Mouse (Mus musculus) kidney, postnatal 0 days (tissue): ENCODE data around the gene Tenm1. TPM values are rescaled to one million over a fixed set of nuclear protein-coding genes. Genes with fewer than 3 reads are reported as not detected.

Experiments
- ATAC-seq: fragments of 200-750 bp; cut with Nextera tagmentation; replicated peaks from 2 replicates; pipeline ENCODE4 v1.8.0; 2017; ENCODE audit warnings: low read depth, moderate number of reproducible peaks, moderate TSS enrichment, moderate library complexity; ENCODE audit not compliant: low FRiP score
- DNase-seq: peaks from one replicate; pipeline ENCODE4 v3.0.0-alpha.2; 2016; ENCODE audit warnings: low spot score
- H3K27ac ChIP-seq: fragments of 300-500 bp; sonication (generic); 2 replicates; pipeline ENCODE4 v1.5.1; 2014; ENCODE audit warnings: mild to moderate bottlenecking
- H3K27me3 ChIP-seq: fragments of 300-500 bp; sonication (generic); 2 replicates; pipeline ENCODE4 v1.6.1; 2014; ENCODE audit warnings: low read length, mixed read lengths; ENCODE audit not compliant: insufficient read depth
- H3K36me3 ChIP-seq: fragments of 300-500 bp; sonication (generic); 2 replicates; pipeline ENCODE4 v1.6.1; 2014; ENCODE audit warnings: low read length, mixed read lengths; ENCODE audit not compliant: insufficient read depth
- H3K4me1 ChIP-seq: fragments of 300-500 bp; sonication (generic); replicated peaks from 2 replicates; pipeline ENCODE4 v1.6.1; 2014; ENCODE audit warnings: antibody characterized with exemption, low read length, mixed read lengths; ENCODE audit not compliant: insufficient read depth
- H3K4me2 ChIP-seq: fragments of 300-500 bp; sonication (generic); 2 replicates; pipeline ENCODE4 v1.6.1; 2014; ENCODE audit warnings: mild to moderate bottlenecking, low read length, moderate library complexity, mixed read lengths
- H3K4me3 ChIP-seq: fragments of 300-500 bp; sonication (generic); replicated peaks from 2 replicates; pipeline ENCODE4 v1.5.1; 2014; ENCODE audit warnings: low read depth, low read length
- H3K9ac ChIP-seq: fragments of 300-500 bp; sonication (generic); 2 replicates; pipeline ENCODE4 v1.6.1; 2014; ENCODE audit warnings: low read depth, low read length
- H3K9me3 ChIP-seq: fragments of 300-500 bp; sonication (generic); replicated peaks from 2 replicates; pipeline ENCODE4 v1.6.1; 2016; ENCODE audit warnings: low read length, inconsistent platforms, mixed read lengths
- CTCF ChIP-seq: IDR thresholded peaks from 2 replicates; pipeline ENCODE4 v1.5.1; 2016; ENCODE audit warnings: antibody characterized with exemption, low read depth, mild to moderate bottlenecking, moderate library complexity
- WGBS: fragments of 180-500 bp; shearing (Covaris S2); extraction: QIAGEN DNeasy Blood & Tissue Kit; methylation state at CpG from one replicate; pipeline ENCODE4 v1.1.7; 2014; 5-methylcytosine and 5-hydroxymethylcytosine counted together
- polyA plus RNA-seq: library from polyadenylated mRNA; unstranded; fragments of >200 nt; fragmentation: Nextera tagmentation; extraction: Ambion mirVana; gene quantifications from 2 replicates; pipeline ENCODE4 v1.2.1, GENCODE M21; 2015

Tenm1 gene
- polyA plus RNA-seq, 1 experiment from 2014 or later: 0.37 TPM

- Histone ChIP-seq H3K4me2 (no peak overlapping the region), H3K36me3 (no peaks in the 10 kb centered on the region), H3K27me3 (no peaks in the 10 kb centered on the region), H3K4me1 (no peaks in the 10 kb centered on the region), H3K9ac (no peak overlapping the region), H3K4me3 (no peak overlapping the region), H3K9me3 (no peaks in the 10 kb centered on the region), H3K27ac (no peak overlapping the region)
- 79% methylated on average over 4 of the region's 4 CpGs for WGBS
- DNase-seq (no peak), ATAC-seq (no peak)
- no peak for TF ChIP-seq CTCF
These were observed 898.2 kb downstream of the Tenm1 start for GRCm38 (mm10) chrX:42530703-42531102.

- no peak overlapping the region for H3K4me2 ChIP-seq
- H3K4me3 ChIP-seq: no peak overlapping the region
- DNase-seq (no peak), ATAC-seq (no peak)
- H3K36me3 ChIP-seq: no peaks in the 10 kb centered on the region
- no peak for TF ChIP-seq CTCF
- H3K9ac ChIP-seq: no peak overlapping the region
- no peak overlapping the region for H3K27ac ChIP-seq
- H3K27me3 ChIP-seq: no peaks in the 10 kb centered on the region
- H3K9me3 ChIP-seq: no peaks in the 10 kb centered on the region
- 90% methylated on average over 2 of the region's 2 CpGs for WGBS
- H3K4me1 ChIP-seq: no peaks in the 10 kb centered on the region
These were observed 906.1 kb downstream of the Tenm1 start for GRCm38 (mm10) chrX:42522868-42523267.

- peak; percentile 40 for TF ChIP-seq CTCF
- Histone ChIP-seq H3K9me3 (no peaks in the 10 kb centered on the region), H3K4me2 (no peak overlapping the region), H3K27ac (no peak overlapping the region), H3K9ac (no peak overlapping the region), H3K36me3 (no peaks in the 10 kb centered on the region), H3K27me3 (no peaks in the 10 kb centered on the region), H3K4me1 (no peaks in the 10 kb centered on the region), H3K4me3 (no peak overlapping the region)
- ATAC-seq (no peak), DNase-seq (no peak)
These were observed 916.4 kb downstream of the Tenm1 start for GRCm38 (mm10) chrX:42512567-42512966.

GRCm38 (mm10) chrX:42511105-42511504 lies 917.8 kb downstream of the Tenm1 start:
- H3K4me1 ChIP-seq: no peaks in the 10 kb centered on the region
- no peaks in the 10 kb centered on the region for H3K9me3 ChIP-seq
- no peaks in the 10 kb centered on the region for H3K36me3 ChIP-seq
- H3K27me3 ChIP-seq: no peaks in the 10 kb centered on the region
- H3K27ac ChIP-seq: no peak overlapping the region
- H3K4me3 ChIP-seq: no peak overlapping the region
- ATAC-seq (no peak), DNase-seq (no peak)
- TF ChIP-seq CTCF: no peak
- no peak overlapping the region for H3K9ac ChIP-seq
- 83% methylated on average over 2 of the region's 2 CpGs for WGBS
- no peak overlapping the region for H3K4me2 ChIP-seq

- WGBS: 78% methylated on average over 13 of the region's 13 CpGs
These were observed 926.5 kb downstream of the Tenm1 start, which contains the start of gene Sh2d1a for GRCm38 (mm10) chrX:42502291-42503043. Gene Sh2d1a, plus strand, starts transcription at chrX:42502453.

GRCm38 (mm10) chrX:42500538-42500937 lies 928.4 kb downstream of the Tenm1 start:
- H3K9ac ChIP-seq: no peak overlapping the region

More at GRCm38 (mm10) chrX:42502291-42503043, 926.5 kb downstream of the Tenm1 start, which contains the start of gene Sh2d1a:
- Histone ChIP-seq H3K4me1 (no peaks in the 10 kb centered on the region), H3K4me2 (no peak within 1 kb of the TSS), H3K36me3 (no peaks in the 10 kb centered on the region), H3K9me3 (no peaks in the 10 kb centered on the region), H3K27me3 (no peaks in the 10 kb centered on the region), H3K4me3 (no peak within 1 kb of the TSS), H3K9ac (no peak within 1 kb of the TSS), H3K27ac (no peak within 1 kb of the TSS)
- no peak for DNase-seq
- no peak for TF ChIP-seq CTCF
- ATAC-seq: no peak

GRCm38 (mm10) chrX:42490336-42490735 lies 938.6 kb downstream of the Tenm1 start:
- TF ChIP-seq CTCF: no peak
- H3K9me3 ChIP-seq: no peaks in the 10 kb centered on the region
- no peak overlapping the region for H3K9ac ChIP-seq

More at GRCm38 (mm10) chrX:42500538-42500937, 928.4 kb downstream of the Tenm1 start:
- DNase-seq (no peak), ATAC-seq (no peak)
- no peaks in the 10 kb centered on the region for H3K36me3 ChIP-seq
- H3K27ac ChIP-seq: no peak overlapping the region
- no peak overlapping the region for H3K4me3 ChIP-seq
- H3K27me3 ChIP-seq: no peaks in the 10 kb centered on the region
- no peaks in the 10 kb centered on the region for H3K4me1 ChIP-seq
- TF ChIP-seq CTCF: no peak
- no peaks in the 10 kb centered on the region for H3K9me3 ChIP-seq
- no peak overlapping the region for H3K4me2 ChIP-seq

More at GRCm38 (mm10) chrX:42490336-42490735, 938.6 kb downstream of the Tenm1 start:
- no peak for ATAC-seq
- no peak overlapping the region for H3K4me2 ChIP-seq
- H3K27ac ChIP-seq: no peak overlapping the region
- DNase-seq: no peak
- no peak overlapping the region for H3K4me3 ChIP-seq
- H3K36me3 ChIP-seq: no peaks in the 10 kb centered on the region
- H3K27me3 ChIP-seq: no peaks in the 10 kb centered on the region
- no peaks in the 10 kb centered on the region for H3K4me1 ChIP-seq
- WGBS: 92% methylated on average over 8 of the region's 8 CpGs
